Mouse (Mus musculus) MEL (cell line): ENCODE results near the gene Ankrd44. TPM values are rescaled to one million over a fixed set of nuclear protein-coding genes. Genes with fewer than 3 reads are reported as not detected.

Experiments used
- DNase-seq: peaks from one replicate; pipeline ENCODE4 v3.0.0; 2011; ENCODE audit warnings: low read depth, low spot score
- H3K27ac ChIP-seq: 2 replicates; pipeline ENCODE4 v1.5.1; 2012; ENCODE audit warnings: low read depth, mild to moderate bottlenecking, control low read depth, low read length, moderate library complexity; ENCODE audit not compliant: control insufficient read depth
- H3K27me3 ChIP-seq, 2 experiments: fragments of 150-350 bp in 1 of 2; sonication (generic) in 1 of 2; 2 replicates each; pipeline ENCODE4 v1.6.1; 2012; ENCODE audit warnings: low read length in 2 of 2, mild to moderate bottlenecking in 2 of 2, improper control_type of control experiment in 1 of 2, moderate library complexity in 1 of 2; ENCODE audit not compliant: insufficient read depth in 2 of 2, control insufficient read depth in 1 of 2
- H3K36me3 ChIP-seq, 2 experiments: 2 replicates each; pipeline ENCODE4 v1.6.1; 2012 to 2014; ENCODE audit warnings: low read length in 2 of 2, improper control_type of control experiment in 1 of 2, inconsistent platforms in 1 of 2, mild to moderate bottlenecking in 1 of 2; ENCODE audit not compliant: insufficient read depth in 2 of 2, control insufficient read depth in 1 of 2
- H3K4me1 ChIP-seq, 2 experiments: fragments of 150-350 bp in 1 of 2; sonication (generic) in 1 of 2; 2 replicates each; pipeline ENCODE4 v1.6.1; 2012; ENCODE audit warnings: low read length in 2 of 2, improper control_type of control experiment in 1 of 2, mild to moderate bottlenecking in 1 of 2; ENCODE audit not compliant: insufficient read depth in 2 of 2, control insufficient read depth in 1 of 2
- H3K4me3 ChIP-seq, 2 experiments: fragments of 150-350 bp in 1 of 2; sonication (generic) in 1 of 2; 2 replicates each; pipeline ENCODE4 v1.5.1; 2012; ENCODE audit warnings: low read depth in 2 of 2, low read length in 2 of 2, mild to moderate bottlenecking in 2 of 2, moderate library complexity in 2 of 2, control low read depth in 1 of 2, improper control_type of control experiment in 1 of 2; ENCODE audit not compliant: control insufficient read depth in 1 of 2, insufficient read depth in 1 of 2
- H3K79me2 ChIP-seq: 2 replicates; pipeline ENCODE4 v1.6.1; 2012; ENCODE audit warnings: mild to moderate bottlenecking, low read length, moderate library complexity; ENCODE audit not compliant: control insufficient read depth, poor library complexity, insufficient read depth
- H3K9ac ChIP-seq: 2 replicates; pipeline ENCODE4 v1.6.1; 2012; ENCODE audit warnings: low read depth, mild to moderate bottlenecking, control low read depth, low read length, moderate library complexity; ENCODE audit not compliant: control insufficient read depth, poor library complexity, severe bottlenecking
- H3K9me3 ChIP-seq: fragments of 150-350 bp; sonication (generic); replicated peaks from 2 replicates; pipeline ENCODE4 v1.6.1; 2012; ENCODE audit warnings: mild to moderate bottlenecking, low read length, improper control_type of control experiment, moderate library complexity; ENCODE audit not compliant: insufficient read depth
- BHLHE40 ChIP-seq: IDR thresholded peaks from 2 replicates; pipeline ENCODE4 v1.6.1; 2012; ENCODE audit warnings: low read depth, mild to moderate bottlenecking, inconsistent platforms, low read length, improper control_type of control experiment, borderline replicate concordance
- CHD1 ChIP-seq: IDR thresholded peaks from 2 replicates; pipeline ENCODE4 v1.6.1; 2012; ENCODE audit warnings: low read depth, mild to moderate bottlenecking, inconsistent platforms, low read length, improper control_type of control experiment
- CHD2 ChIP-seq: IDR thresholded peaks from 2 replicates; pipeline ENCODE4 v1.6.1; 2011; ENCODE audit warnings: low read length, improper control_type of control experiment
- E2F4 ChIP-seq: IDR thresholded peaks from 2 replicates; pipeline ENCODE4 v1.6.1; 2011; ENCODE audit warnings: low read depth, low read length, improper control_type of control experiment, borderline replicate concordance
- ELF1 ChIP-seq: IDR thresholded peaks from 2 replicates; pipeline ENCODE4 v1.6.1; 2014; ENCODE audit warnings: low read depth, mild to moderate bottlenecking, inconsistent platforms, low read length, improper control_type of control experiment, moderate library complexity
- EP300 ChIP-seq, 2 experiments: IDR thresholded peaks; 2 replicates each; pipeline ENCODE4 v1.6.1; 2011; ENCODE audit warnings: improper control_type of control experiment in 2 of 2, low read length in 2 of 2, low read depth in 1 of 2, mild to moderate bottlenecking in 1 of 2
- ETS1 ChIP-seq: IDR thresholded peaks from 2 replicates; pipeline ENCODE4 v1.6.1; 2012; ENCODE audit warnings: low read depth, mild to moderate bottlenecking, inconsistent platforms, low read length, improper control_type of control experiment, moderate library complexity
- GATA1 ChIP-seq: IDR thresholded peaks from 2 replicates; pipeline ENCODE4 v1.6.1; 2011; ENCODE audit warnings: low read depth, low read length, improper control_type of control experiment
- JUND ChIP-seq: IDR thresholded peaks from 2 replicates; pipeline ENCODE4 v1.6.1; 2011; ENCODE audit warnings: low read depth, mild to moderate bottlenecking, improper control_type of control experiment, low read length
- KAT2A ChIP-seq: conservative IDR thresholded peaks from 2 replicates; pipeline ENCODE4 v1.6.1; 2012; ENCODE audit warnings: low read depth, low read length, improper control_type of control experiment, inconsistent platforms
- MAFK ChIP-seq: IDR thresholded peaks from 2 replicates; pipeline ENCODE4 v1.6.1; 2011; ENCODE audit warnings: low read depth, mild to moderate bottlenecking, low read length, improper control_type of control experiment, borderline replicate concordance
- MAZ ChIP-seq: IDR thresholded peaks from 2 replicates; pipeline ENCODE4 v1.6.1; 2012; ENCODE audit warnings: low read depth, mild to moderate bottlenecking, inconsistent platforms, low read length, improper control_type of control experiment
- MEF2A ChIP-seq: IDR thresholded peaks from 2 replicates; pipeline ENCODE4 v1.6.1; 2014; ENCODE audit warnings: low read depth, mild to moderate bottlenecking, inconsistent platforms, low read length, improper control_type of control experiment; ENCODE audit not compliant: poor library complexity, insufficient replicate concordance, severe bottlenecking; ENCODE audit errors: extremely low read depth
- MYB ChIP-seq: IDR thresholded peaks from 2 replicates; pipeline ENCODE4 v1.6.1; 2011; ENCODE audit warnings: mild to moderate bottlenecking, low read depth, low read length, improper control_type of control experiment
- POLR2A ChIP-seq, 2 experiments: IDR thresholded peaks; 2 replicates each; pipeline ENCODE4 v1.6.1; 2011 to 2012; ENCODE audit warnings: low read length in 2 of 2, mild to moderate bottlenecking in 2 of 2, control low read depth in 1 of 2, improper control_type of control experiment in 1 of 2, low read depth in 1 of 2, moderate library complexity in 1 of 2; ENCODE audit not compliant: control insufficient read depth in 1 of 2, insufficient read depth in 1 of 2, poor library complexity in 1 of 2
- POLR2AphosphoS2 ChIP-seq: IDR thresholded peaks from 2 replicates; pipeline ENCODE4 v1.6.1; 2011; ENCODE audit warnings: low read length, improper control_type of control experiment
- SMC3 ChIP-seq: IDR thresholded peaks from 2 replicates; pipeline ENCODE4 v1.6.1; 2011; ENCODE audit warnings: low read depth, low read length, improper control_type of control experiment
- TAL1 ChIP-seq: IDR thresholded peaks from 2 replicates; pipeline ENCODE4 v1.6.1; 2012; ENCODE audit warnings: mild to moderate bottlenecking, inconsistent platforms, low read length, moderate library complexity, mixed read lengths
- TBP ChIP-seq: IDR thresholded peaks from 2 replicates; pipeline ENCODE4 v1.8.0; 2011; ENCODE audit warnings: low read depth, low read length, improper control_type of control experiment
- UBTF ChIP-seq: IDR thresholded peaks from 2 replicates; pipeline ENCODE4 v1.6.1; 2012; ENCODE audit warnings: low read depth, mild to moderate bottlenecking, inconsistent platforms, low read length, improper control_type of control experiment, moderate library complexity, borderline replicate concordance; ENCODE audit not compliant: insufficient read depth
- USF1 ChIP-seq: IDR thresholded peaks from 2 replicates; pipeline ENCODE4 v1.6.1; 2014; ENCODE audit warnings: low read depth, mild to moderate bottlenecking, inconsistent platforms, low read length, improper control_type of control experiment, moderate library complexity
- ZC3H11A ChIP-seq: IDR thresholded peaks from 2 replicates; pipeline ENCODE4 v1.6.1; 2012; ENCODE audit warnings: low read depth, mild to moderate bottlenecking, inconsistent platforms, low read length, improper control_type of control experiment
- ZKSCAN1 ChIP-seq: IDR thresholded peaks from 2 replicates; pipeline ENCODE4 v1.6.1; 2012; ENCODE audit warnings: low read depth, mild to moderate bottlenecking, inconsistent platforms, low read length, improper control_type of control experiment, moderate library complexity
- polyA plus RNA-seq, 2 experiments: library from polyadenylated mRNA; stranded (reverse) in 1 of 2; unstranded in 1 of 2; fragments of >175 nt in 1 of 2; fragments of >200 nt in 1 of 2; gene quantifications; 2 replicates each; pipeline versions ENCODE4 v1.2.1 to v1.2.4; 2012; ENCODE audit warnings: low replicate concordance in 2 of 2, low read depth in 1 of 2; ENCODE audit not compliant: insufficient read length in 2 of 2, insufficient read depth in 1 of 2, missing spikeins in 1 of 2
- total RNA-seq: library from RNA; depleted of rRNA; stranded (reverse); fragments of 300-350 nt; gene quantifications from 2 replicates; pipeline ENCODE4 v1.2.3, GENCODE M21; 2012

Ankrd44 gene
- total and polyA plus RNA-seq, 3 experiments, result 2.3 to 4.4 TPM; not detected in 1

DNA sequence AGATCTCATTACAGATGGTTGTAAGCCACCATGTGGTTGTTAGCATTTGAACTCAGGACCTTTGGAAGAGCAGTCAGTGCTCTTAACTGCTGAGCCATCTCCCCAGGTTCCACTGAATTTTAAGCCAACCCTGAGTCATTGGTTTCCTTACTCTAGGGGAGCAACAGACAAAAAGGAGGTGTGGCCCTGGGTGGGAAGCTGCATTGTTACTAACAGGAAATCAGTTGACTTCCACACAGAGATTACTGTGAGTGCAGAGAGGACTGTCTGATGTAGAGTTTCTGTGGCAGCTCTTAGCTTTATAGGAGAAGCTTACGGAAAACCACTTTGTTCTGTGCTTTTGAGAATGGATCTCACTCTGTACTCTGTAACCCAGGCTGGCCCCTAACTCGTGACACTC lies 8.7 kb upstream of the Ankrd44 start:
- Histone ChIP-seq H3K27ac (no peak overlapping the region), H3K27me3 (peaks cover 0 to 7% of the 10 kb centered on the region in 2 experiments; a peak in 3 of 4 replicates), H3K4me3 (no peak overlapping the region), H3K36me3 (no peaks in the 10 kb centered on the region), H3K4me1 (no peaks in the 10 kb centered on the region), H3K9ac (no peak overlapping the region), H3K79me2 (no peaks in the 10 kb centered on the region), H3K9me3 (no peaks in the 10 kb centered on the region)
- TF ChIP-seq MEF2A (no peak), SMC3 (no peak), CHD2 (no peak), USF1 (no peak), BHLHE40 (no peak), TAL1 (no peak), MAFK (no peak), E2F4 (no peak), POLR2AphosphoS2 (no peak), ZC3H11A (no peak)
- peak; percentile 26 for DNase-seq

DNA sequence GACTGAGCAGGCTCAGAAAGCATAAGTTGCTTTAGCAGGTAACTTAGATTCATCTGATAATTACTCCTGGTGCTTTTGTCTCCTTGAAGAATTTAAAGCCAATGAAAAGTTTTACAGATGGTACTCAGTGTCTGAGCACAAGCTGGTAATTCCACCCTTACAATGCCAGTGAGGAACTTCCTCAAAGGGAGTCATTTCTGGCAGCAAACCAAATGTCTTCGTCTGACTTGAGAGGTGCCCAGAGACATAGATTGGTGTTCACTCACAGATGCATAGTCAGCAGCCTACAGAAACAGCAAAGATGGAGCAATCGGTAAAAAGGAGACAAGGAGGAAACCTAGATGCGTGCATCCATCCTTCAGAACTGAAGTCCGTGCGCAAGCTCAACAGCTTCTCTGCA lies 7.5 kb upstream of the Ankrd44 start:
- Histone ChIP-seq H3K27me3 (peaks cover 0 to 3% of the 10 kb centered on the region in 2 experiments; a peak in 3 of 4 replicates), H3K4me3 (no peak overlapping the region), H3K4me1 (no peaks in the 10 kb centered on the region), H3K9me3 (no peaks in the 10 kb centered on the region)
- TF ChIP-seq GATA1 (no peak), MAFK (no peak), CHD1 (no peak), ZKSCAN1 (no peak), MAZ (no peak), JUND (no peak), POLR2A (IDR thresholded peaks at IDR 0.05; ENCODE audit: control insufficient read depth in 1 of 2, insufficient read depth in 1 of 2, low read depth in 1 of 2, low read length in 2 of 2, poor library complexity in 1 of 2) (no peak), KAT2A (no peak), UBTF (no peak), SMC3 (no peak), MYB (no peak), EP300 (IDR thresholded peaks at IDR 0.05; ENCODE audit: low read depth in 1 of 2, low read length in 2 of 2) (no peak), ELF1 (no peak), TBP (no peak), ETS1 (no peak)
- TF ChIP-seq, all 39 proteins: peak for 0
- no peak overlapping the region for H3K9ac ChIP-seq
- DNase-seq, result peak; percentile 59
- no peaks in the 10 kb centered on the region for H3K79me2 ChIP-seq
- no peak overlapping the region for H3K27ac ChIP-seq
- H3K36me3 ChIP-seq, result no peaks in the 10 kb centered on the region
